Mouse (Mus musculus): ENCODE results near the gene Nrk. TPM values are rescaled to one million over a fixed set of nuclear protein-coding genes. Genes with fewer than 3 reads are reported as not detected.

The Nrk gene
- total RNA-seq (2023): not detected

GRCm38 (mm10) chrX:138914041-138914776 lies at the start of gene Nrk:
Nrk (plus strand) TSS chrX:138914430.

Other genes with a start within 250 kb of the Nrk start
- not detected for gene Serpina7, start 170.8 kb downstream of the Nrk start, total RNA-seq (2023)
- not detected for gene 4930513O06Rik, start 171.8 kb downstream of the Nrk start, total RNA-seq (2023)

All from CD4-positive naive resting alpha-beta T cell, adult 57 days (primary cell).